Mouse (Mus musculus): ENCODE data around the gene Gsta4. TPM values are rescaled to one million over a fixed set of nuclear protein-coding genes. Genes with fewer than 3 reads are reported as not detected.

The Gsta4 gene
- total and polyA plus RNA-seq, 2 experiments = 46.5 to 137 TPM

DNA sequence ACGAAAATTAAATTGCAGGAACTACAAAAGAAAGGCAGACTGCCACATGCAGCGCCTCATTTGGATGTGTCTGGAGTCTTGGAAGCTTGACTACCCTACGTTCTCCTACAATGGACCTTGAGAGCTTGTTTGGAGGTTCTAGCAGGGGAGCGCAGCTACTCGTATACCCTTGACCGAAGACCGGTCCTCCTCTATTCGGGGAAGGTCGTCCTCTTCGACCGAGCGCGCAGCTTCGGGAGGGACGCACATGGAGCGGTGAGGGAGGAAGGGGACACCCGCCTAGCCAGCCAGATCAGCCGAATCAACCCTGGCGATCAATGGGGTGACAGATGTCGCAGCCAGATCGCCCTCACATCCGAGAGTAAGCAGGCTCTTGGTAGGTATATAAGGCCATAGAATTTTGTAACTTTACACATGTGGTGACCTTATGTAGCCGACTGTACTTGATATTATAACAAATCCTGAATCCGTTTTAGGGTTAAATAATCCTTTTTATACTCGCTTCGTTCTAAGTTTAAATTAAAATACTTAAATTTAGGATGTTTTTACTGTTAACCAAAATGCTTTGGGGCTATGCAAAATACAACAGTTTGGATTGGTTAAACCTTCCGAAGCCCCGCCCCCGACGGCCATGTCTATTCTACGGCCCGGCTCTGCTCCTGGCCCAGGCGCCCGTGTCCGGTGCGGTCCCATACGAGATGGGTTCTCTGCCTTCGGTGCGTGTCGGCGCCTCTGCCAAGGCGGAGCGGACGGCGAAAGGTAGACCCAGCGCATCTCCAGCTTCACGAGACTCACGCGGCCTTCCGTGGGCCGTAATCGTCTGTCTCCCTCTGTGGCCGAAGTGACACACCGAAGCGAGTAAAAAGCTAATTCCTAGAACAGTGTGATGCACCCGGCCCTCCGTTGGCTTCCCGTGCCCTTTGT, 7.0 kb upstream of the Gsta4 start:
- TF ChIP-seq CTCF (IDR thresholded peaks at IDR 0.05; ENCODE audit: low read depth, low read length) (no peak), POLR2A (IDR thresholded peaks at IDR 0.05; ENCODE audit: extremely low read depth, insufficient read depth, low read length) (peak; percentile 95)
- H3K27me3 ChIP-seq (ENCODE audit: control insufficient read depth, insufficient read depth, low read length) = no peaks in the 10 kb centered on the region
- peak overlapping the region; percentile 86 for H3K9ac ChIP-seq (ENCODE audit: low read depth, low read length)
- WGBS = under 1% methylated on average over 51 of the region's 58 CpGs
- H3K79me2 ChIP-seq (ENCODE audit: control insufficient read depth, insufficient read depth, low read length) = no peaks in the 10 kb centered on the region
- no peaks in the 10 kb centered on the region for H3K36me3 ChIP-seq (ENCODE audit: control insufficient read depth, insufficient read depth, low read length)
- peak; percentile 91 for DNase-seq (ENCODE audit: extremely low read depth, low read depth, low spot score)
- peak overlapping the region; percentile 89 for H3K4me3 ChIP-seq (ENCODE audit: insufficient read depth, low read depth, low read length)
- H3K27ac ChIP-seq (replicated peaks; ENCODE audit: insufficient read depth, low read depth, low read length) = peak overlapping the region; percentile 88
- H3K4me1 ChIP-seq (ENCODE audit: control insufficient read depth, insufficient read depth, low read length) = no peaks in the 10 kb centered on the region; the same call in 1 of the 2 replicates

DNA sequence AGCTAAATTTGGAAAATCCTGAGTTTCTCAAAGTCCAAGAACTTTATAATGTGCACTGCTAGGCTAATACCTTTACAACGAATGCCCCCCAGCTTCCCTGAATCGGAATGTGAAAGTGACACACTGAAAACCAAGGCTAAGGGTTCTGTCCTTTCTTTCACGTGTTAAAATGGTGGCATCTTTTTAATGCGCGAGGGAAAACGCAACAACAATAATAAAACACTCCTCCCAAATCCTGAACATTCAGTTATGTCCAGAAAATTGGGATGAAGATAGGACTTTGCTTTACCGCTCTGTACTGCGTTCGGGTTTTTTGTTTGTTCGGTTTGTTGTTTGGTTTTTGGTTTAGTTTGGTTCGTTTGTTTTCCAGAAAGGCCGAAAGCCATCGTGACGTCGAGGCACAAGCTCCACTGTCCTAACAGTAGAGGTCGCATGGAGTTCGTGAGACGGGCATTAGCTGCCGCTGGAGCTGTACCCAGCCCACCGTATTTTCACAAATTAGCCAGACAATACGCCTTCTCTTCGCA, 6.3 kb upstream of the Gsta4 start:
- TF ChIP-seq CTCF (IDR thresholded peaks at IDR 0.05; ENCODE audit: low read depth, low read length) = peak; percentile 87
- no peak for TF ChIP-seq POLR2A (IDR thresholded peaks at IDR 0.05; ENCODE audit: extremely low read depth, insufficient read depth, low read length)
- Histone ChIP-seq H3K27me3 (ENCODE audit: control insufficient read depth, insufficient read depth, low read length) (no peaks in the 10 kb centered on the region), H3K4me3 (ENCODE audit: insufficient read depth, low read depth, low read length) (peak overlapping the region; percentile 89), H3K79me2 (ENCODE audit: control insufficient read depth, insufficient read depth, low read length) (no peaks in the 10 kb centered on the region), H3K4me1 (ENCODE audit: control insufficient read depth, insufficient read depth, low read length) (no peaks in the 10 kb centered on the region; the same call in 1 of the 2 replicates), H3K9ac (ENCODE audit: low read depth, low read length) (peak overlapping the region; percentile 86), H3K27ac (replicated peaks; ENCODE audit: insufficient read depth, low read depth, low read length) (peak overlapping the region; percentile 88), H3K36me3 (ENCODE audit: control insufficient read depth, insufficient read depth, low read length) (no peaks in the 10 kb centered on the region)
- DNase-seq (ENCODE audit: extremely low read depth, low read depth, low spot score) = peak; percentile 83
- WGBS = under 1% methylated on average over 22 of the region's 22 CpGs

DNA sequence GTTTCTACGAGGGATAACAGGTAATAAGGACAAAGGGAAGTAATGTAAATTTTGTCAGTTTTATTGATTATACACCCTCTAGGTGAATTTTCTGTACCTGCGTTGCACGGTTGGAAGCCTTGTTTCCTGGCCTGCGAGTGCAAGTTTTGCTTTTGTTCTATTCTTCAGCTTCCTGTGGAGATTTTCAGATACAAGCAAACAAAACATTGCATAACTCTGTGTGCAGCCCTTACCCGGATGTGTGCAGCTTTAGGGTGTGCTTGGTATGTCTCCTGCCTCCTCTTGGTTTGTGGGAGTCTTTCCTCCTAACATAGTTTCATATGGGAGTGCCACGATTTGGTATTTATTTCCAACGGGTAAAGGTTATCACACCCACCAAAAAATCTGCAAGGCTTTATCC, 5.7 kb upstream of the Gsta4 start:
- 6% methylated on average over 7 of the region's 7 CpGs for WGBS
- DNase-seq (ENCODE audit: extremely low read depth, low read depth, low spot score) = peak; percentile 73
- peak overlapping the region; percentile 88; the same call in 1 of the 2 replicates for H3K27ac ChIP-seq (replicated peaks; ENCODE audit: insufficient read depth, low read depth, low read length)
- no peaks in the 10 kb centered on the region for H3K36me3 ChIP-seq (ENCODE audit: control insufficient read depth, insufficient read depth, low read length)
- H3K9ac ChIP-seq (ENCODE audit: low read depth, low read length) = no peak overlapping the region; the same call in 1 of the 2 replicates
- no peaks in the 10 kb centered on the region; the same call in 1 of the 2 replicates for H3K4me1 ChIP-seq (ENCODE audit: control insufficient read depth, insufficient read depth, low read length)
- TF ChIP-seq POLR2A (IDR thresholded peaks at IDR 0.05; ENCODE audit: extremely low read depth, insufficient read depth, low read length) (no peak), CTCF (IDR thresholded peaks at IDR 0.05; ENCODE audit: low read depth, low read length) (no peak)
- no peaks in the 10 kb centered on the region for H3K79me2 ChIP-seq (ENCODE audit: control insufficient read depth, insufficient read depth, low read length)
- no peaks in the 10 kb centered on the region for H3K27me3 ChIP-seq (ENCODE audit: control insufficient read depth, insufficient read depth, low read length)
- H3K4me3 ChIP-seq (ENCODE audit: insufficient read depth, low read depth, low read length) = peak overlapping the region; percentile 4

DNA sequence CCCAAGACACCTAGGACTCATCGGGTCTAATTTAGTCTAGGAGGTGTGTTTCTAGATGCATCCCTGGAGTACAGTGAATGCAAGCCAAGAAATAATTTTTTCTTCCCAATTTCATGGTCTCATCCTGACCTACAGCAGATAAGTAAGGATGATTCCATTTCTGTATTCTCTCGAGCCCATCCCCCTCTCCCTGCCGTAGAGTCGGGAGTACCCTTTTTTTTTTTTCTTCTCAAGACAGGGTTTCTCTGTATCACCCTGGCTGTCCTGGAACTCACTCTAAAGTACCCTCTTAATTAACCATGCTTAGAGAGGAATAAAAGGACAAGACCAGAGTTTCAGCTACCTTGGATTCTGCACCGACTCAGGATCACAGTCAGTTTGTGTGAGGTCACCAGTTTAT, 4.4 kb upstream of the Gsta4 start:
- no peaks in the 10 kb centered on the region for H3K79me2 ChIP-seq (ENCODE audit: control insufficient read depth, insufficient read depth, low read length)
- H3K4me1 ChIP-seq (ENCODE audit: control insufficient read depth, insufficient read depth, low read length) = no peaks in the 10 kb centered on the region; the same call in 1 of the 2 replicates
- no peaks in the 10 kb centered on the region for H3K36me3 ChIP-seq (ENCODE audit: control insufficient read depth, insufficient read depth, low read length)
- H3K9ac ChIP-seq (ENCODE audit: low read depth, low read length) = no peak overlapping the region
- H3K27me3 ChIP-seq (ENCODE audit: control insufficient read depth, insufficient read depth, low read length) = no peaks in the 10 kb centered on the region
- TF ChIP-seq POLR2A (IDR thresholded peaks at IDR 0.05; ENCODE audit: extremely low read depth, insufficient read depth, low read length) = no peak
- TF ChIP-seq CTCF (IDR thresholded peaks at IDR 0.05; ENCODE audit: low read depth, low read length) = no peak
- H3K4me3 ChIP-seq (ENCODE audit: insufficient read depth, low read depth, low read length) = no peak overlapping the region
- DNase-seq (ENCODE audit: extremely low read depth, low read depth, low spot score) = no peak
- WGBS = 88% methylated on average over 5 of the region's 5 CpGs
- no peak overlapping the region for H3K27ac ChIP-seq (replicated peaks; ENCODE audit: insufficient read depth, low read depth, low read length)

DNA sequence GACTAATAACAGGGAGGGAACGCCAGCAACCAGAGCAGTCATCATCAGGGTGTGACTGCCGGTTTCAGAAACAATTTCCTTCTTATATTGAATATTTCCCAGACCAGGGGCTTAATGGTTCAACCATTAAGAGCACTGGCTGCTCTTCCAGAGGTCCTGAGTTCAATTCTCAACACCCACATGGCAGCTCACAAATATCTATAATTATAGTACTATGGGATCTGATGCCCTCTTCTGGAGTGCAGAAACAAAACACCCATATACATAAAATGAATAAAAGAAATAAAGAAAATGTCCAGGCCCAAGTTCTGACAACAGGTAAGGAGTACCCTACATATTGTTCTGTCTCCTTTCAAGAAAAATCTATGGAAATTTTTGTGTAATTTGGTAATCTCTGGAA, 3.5 kb upstream of the Gsta4 start:
- WGBS = 76% methylated on average over 2 of the region's 2 CpGs
- H3K27ac ChIP-seq (replicated peaks; ENCODE audit: insufficient read depth, low read depth, low read length) = no peak overlapping the region
- DNase-seq (ENCODE audit: extremely low read depth, low read depth, low spot score) = no peak
- TF ChIP-seq CTCF (IDR thresholded peaks at IDR 0.05; ENCODE audit: low read depth, low read length) (no peak), POLR2A (IDR thresholded peaks at IDR 0.05; ENCODE audit: extremely low read depth, insufficient read depth, low read length) (no peak)
- H3K4me1 ChIP-seq (ENCODE audit: control insufficient read depth, insufficient read depth, low read length) = no peaks in the 10 kb centered on the region; the same call in 1 of the 2 replicates
- no peaks in the 10 kb centered on the region for H3K27me3 ChIP-seq (ENCODE audit: control insufficient read depth, insufficient read depth, low read length)
- H3K79me2 ChIP-seq (ENCODE audit: control insufficient read depth, insufficient read depth, low read length) = no peaks in the 10 kb centered on the region
- no peaks in the 10 kb centered on the region for H3K36me3 ChIP-seq (ENCODE audit: control insufficient read depth, insufficient read depth, low read length)
- no peak overlapping the region for H3K4me3 ChIP-seq (ENCODE audit: insufficient read depth, low read depth, low read length)
- no peak overlapping the region for H3K9ac ChIP-seq (ENCODE audit: low read depth, low read length)
